Mouse (Mus musculus): ENCODE results near the gene Defb19. TPM values are rescaled to one million over a fixed set of nuclear protein-coding genes. Genes with fewer than 3 reads are reported as not detected.

Defb19 gene
- polyA plus RNA-seq, 1 experiment from 2014 or later, result not detected

DNA sequence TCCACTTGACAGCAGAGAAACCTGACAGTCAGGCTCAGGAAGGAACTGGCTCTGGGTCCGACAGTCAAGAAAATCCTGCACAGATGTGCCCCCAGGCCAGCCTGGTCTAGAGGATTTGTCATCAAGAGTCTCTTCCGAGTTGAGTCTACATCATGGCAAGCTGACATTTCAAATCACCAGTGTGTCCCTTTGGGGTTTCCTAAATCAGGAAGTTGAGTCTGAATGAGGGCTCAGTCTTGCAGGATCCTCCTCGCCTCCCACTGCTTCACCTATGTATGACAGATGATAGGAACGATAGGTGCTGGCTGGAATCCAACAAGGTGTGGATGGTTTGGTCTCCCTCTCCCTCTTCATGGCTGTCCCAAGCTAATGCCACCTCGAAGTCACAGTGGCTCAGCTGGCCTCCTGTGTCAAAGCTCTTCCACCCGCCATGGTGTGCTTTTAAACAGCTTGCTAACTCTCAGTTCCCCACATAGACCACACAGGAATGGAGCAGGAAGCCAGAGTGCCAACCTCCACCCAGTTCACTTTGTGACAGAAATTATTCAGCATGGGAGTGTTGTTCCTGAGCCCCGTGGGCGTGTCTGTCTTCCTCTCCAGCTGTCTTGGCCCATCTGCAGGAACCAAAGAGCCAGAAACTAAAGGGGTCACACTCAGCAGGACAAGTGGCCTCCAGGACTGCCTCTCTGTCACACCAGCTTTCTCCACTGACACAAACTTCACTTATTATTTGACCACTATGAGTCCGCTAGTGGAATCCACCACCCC lies 40.4 kb upstream of the Defb19 start:
- Histone ChIP-seq H3K4me1 (ENCODE audit: control insufficient read depth, insufficient read depth, low read length) (no peaks in the 10 kb centered on the region), H3K4me3 (ENCODE audit: low read depth, low read length) (no peak overlapping the region), H3K9me3 (replicated peaks; ENCODE audit: control insufficient read depth, low read length) (no peaks in the 10 kb centered on the region), H3K27ac (ENCODE audit: low read depth, low read length) (no peak overlapping the region), H3K27me3 (replicated peaks; ENCODE audit: control insufficient read depth, insufficient read depth, low read length) (no peaks in the 10 kb centered on the region), H3K4me2 (ENCODE audit: low read length) (no peak overlapping the region), H3K36me3 (ENCODE audit: control insufficient read depth, insufficient read depth, low read length) (no peaks in the 10 kb centered on the region), H3K9ac (ENCODE audit: low read length) (no peak overlapping the region)
- WGBS, result 80% methylated on average over 9 of the region's 9 CpGs
- DNase-seq (ENCODE audit: low spot score) (no peak), ATAC-seq (no peak)

DNA sequence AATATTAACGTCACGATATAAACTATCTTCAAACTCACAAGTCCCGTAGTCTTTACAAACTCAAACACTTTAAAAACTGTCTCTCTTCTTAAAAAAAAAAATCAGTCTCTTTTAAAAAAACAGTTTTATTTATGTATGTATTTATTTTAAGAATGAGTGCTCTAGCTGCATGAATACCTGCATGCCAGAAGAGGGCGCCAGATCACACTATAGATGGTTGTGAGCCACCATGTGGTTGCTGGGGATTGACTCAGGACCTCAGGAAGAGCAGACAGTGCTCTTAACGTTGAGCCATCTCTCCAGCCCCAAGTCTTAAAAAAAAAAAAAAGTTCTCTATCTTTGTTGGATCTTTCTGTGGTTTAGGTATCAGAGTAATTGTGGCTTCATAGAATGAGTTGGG lies 37.3 kb upstream of the Defb19 start:
- H3K9ac ChIP-seq (ENCODE audit: low read length), result no peak overlapping the region
- H3K4me2 ChIP-seq (ENCODE audit: low read length), result no peak overlapping the region
- no peaks in the 10 kb centered on the region for H3K36me3 ChIP-seq (ENCODE audit: control insufficient read depth, insufficient read depth, low read length)
- ATAC-seq (no peak), DNase-seq (ENCODE audit: low spot score) (no peak)
- no peak overlapping the region for H3K27ac ChIP-seq (ENCODE audit: low read depth, low read length)
- H3K27me3 ChIP-seq (replicated peaks; ENCODE audit: control insufficient read depth, insufficient read depth, low read length), result no peaks in the 10 kb centered on the region
- WGBS, result 55% methylated on average over 5 of the region's 5 CpGs
- no peaks in the 10 kb centered on the region for H3K9me3 ChIP-seq (replicated peaks; ENCODE audit: control insufficient read depth, low read length)
- H3K4me1 ChIP-seq (ENCODE audit: control insufficient read depth, insufficient read depth, low read length), result no peaks in the 10 kb centered on the region
- H3K4me3 ChIP-seq (ENCODE audit: low read depth, low read length), result no peak overlapping the region

DNA sequence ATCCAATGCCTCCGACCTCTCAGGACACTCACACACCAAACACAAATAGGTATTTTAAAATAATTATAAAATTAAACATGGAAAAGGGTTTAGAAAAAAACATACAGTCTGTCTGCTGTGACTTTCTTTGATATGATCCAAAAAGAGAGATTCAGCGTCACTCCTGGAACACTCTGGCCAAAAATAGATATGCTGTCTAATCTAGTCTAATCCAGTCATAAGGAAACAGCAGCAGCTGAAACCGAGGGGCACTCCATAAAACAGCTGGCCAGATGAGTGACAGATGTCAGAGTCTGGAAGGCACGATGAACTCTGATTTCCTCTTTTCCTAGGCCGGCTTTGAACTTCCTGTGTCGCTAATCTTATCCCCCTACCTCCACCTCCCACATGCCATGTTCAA lies 36.4 kb upstream of the Defb19 start:
- Histone ChIP-seq H3K27me3 (replicated peaks; ENCODE audit: control insufficient read depth, insufficient read depth, low read length) (no peaks in the 10 kb centered on the region), H3K9ac (ENCODE audit: low read length) (no peak overlapping the region), H3K36me3 (ENCODE audit: control insufficient read depth, insufficient read depth, low read length) (no peaks in the 10 kb centered on the region), H3K4me2 (ENCODE audit: low read length) (no peak overlapping the region), H3K27ac (ENCODE audit: low read depth, low read length) (no peak overlapping the region), H3K4me1 (ENCODE audit: control insufficient read depth, insufficient read depth, low read length) (no peaks in the 10 kb centered on the region), H3K9me3 (replicated peaks; ENCODE audit: control insufficient read depth, low read length) (no peaks in the 10 kb centered on the region), H3K4me3 (ENCODE audit: low read depth, low read length) (no peak overlapping the region)
- no peak for ATAC-seq
- no peak for DNase-seq (ENCODE audit: low spot score)
- 88% methylated on average over 6 of the region's 6 CpGs for WGBS

DNA sequence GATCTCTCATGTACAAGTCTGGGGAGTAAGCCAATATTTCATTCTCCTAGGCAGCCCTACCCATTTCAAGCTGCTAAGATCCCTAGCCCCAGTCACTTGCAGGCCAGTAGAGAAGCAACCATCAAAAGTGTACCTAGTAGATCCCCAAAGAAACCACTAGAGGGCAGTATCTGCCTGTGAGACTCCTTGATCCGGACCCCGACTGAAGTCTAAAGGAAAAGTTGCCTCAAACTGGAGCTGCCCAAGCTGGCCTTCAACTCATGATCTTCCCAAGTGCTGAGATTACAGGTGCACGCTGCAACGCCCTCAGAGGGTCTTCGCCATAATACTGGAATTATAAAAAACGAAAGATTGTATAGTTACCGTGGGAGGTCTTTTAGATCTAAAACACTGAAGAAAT lies 35.5 kb upstream of the Defb19 start:
- no peak overlapping the region for H3K27ac ChIP-seq (ENCODE audit: low read depth, low read length)
- H3K4me2 ChIP-seq (ENCODE audit: low read length), result no peak overlapping the region
- no peaks in the 10 kb centered on the region for H3K27me3 ChIP-seq (replicated peaks; ENCODE audit: control insufficient read depth, insufficient read depth, low read length)
- no peak overlapping the region for H3K9ac ChIP-seq (ENCODE audit: low read length)
- H3K9me3 ChIP-seq (replicated peaks; ENCODE audit: control insufficient read depth, low read length), result no peaks in the 10 kb centered on the region
- H3K4me1 ChIP-seq (ENCODE audit: control insufficient read depth, insufficient read depth, low read length), result no peaks in the 10 kb centered on the region
- no peaks in the 10 kb centered on the region for H3K36me3 ChIP-seq (ENCODE audit: control insufficient read depth, insufficient read depth, low read length)
- DNase-seq (ENCODE audit: low spot score) (peak; percentile 89), ATAC-seq (peak; percentile 67)
- no peak overlapping the region for H3K4me3 ChIP-seq (ENCODE audit: low read depth, low read length)
- WGBS, result 11% methylated on average over 7 of the region's 7 CpGs

DNA sequence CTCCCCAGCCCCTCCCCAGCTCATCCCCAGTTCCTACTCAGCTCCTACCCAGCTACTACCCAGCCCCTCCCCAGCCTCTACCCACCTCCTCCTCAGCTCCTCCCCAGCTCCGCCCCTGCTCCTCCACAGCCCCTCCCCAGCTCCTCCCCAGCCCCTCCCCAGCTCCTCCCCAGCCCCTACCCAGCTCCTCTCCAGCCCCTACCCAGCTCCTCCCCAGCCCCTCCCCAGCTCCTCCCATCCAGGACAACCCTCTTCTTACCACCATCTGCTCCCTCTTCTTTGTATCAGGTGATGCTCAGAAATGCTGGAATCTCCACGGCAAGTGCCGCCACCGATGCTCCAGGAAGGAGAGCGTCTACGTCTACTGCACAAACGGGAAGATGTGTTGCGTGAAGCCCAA lies 32.1 kb upstream of the Defb19 start:
- Histone ChIP-seq H3K9me3 (replicated peaks; ENCODE audit: control insufficient read depth, low read length) (no peaks in the 10 kb centered on the region), H3K9ac (ENCODE audit: low read length) (no peak overlapping the region), H3K4me2 (ENCODE audit: low read length) (no peak overlapping the region), H3K36me3 (ENCODE audit: control insufficient read depth, insufficient read depth, low read length) (no peaks in the 10 kb centered on the region), H3K4me3 (ENCODE audit: low read depth, low read length) (no peak overlapping the region), H3K27me3 (replicated peaks; ENCODE audit: control insufficient read depth, insufficient read depth, low read length) (no peaks in the 10 kb centered on the region), H3K27ac (ENCODE audit: low read depth, low read length) (no peak overlapping the region), H3K4me1 (ENCODE audit: control insufficient read depth, insufficient read depth, low read length) (no peaks in the 10 kb centered on the region)
- peak; percentile 54 for ATAC-seq
- peak; percentile 22 for DNase-seq (ENCODE audit: low spot score)
- 33% methylated on average over 8 of the region's 8 CpGs for WGBS

DNA sequence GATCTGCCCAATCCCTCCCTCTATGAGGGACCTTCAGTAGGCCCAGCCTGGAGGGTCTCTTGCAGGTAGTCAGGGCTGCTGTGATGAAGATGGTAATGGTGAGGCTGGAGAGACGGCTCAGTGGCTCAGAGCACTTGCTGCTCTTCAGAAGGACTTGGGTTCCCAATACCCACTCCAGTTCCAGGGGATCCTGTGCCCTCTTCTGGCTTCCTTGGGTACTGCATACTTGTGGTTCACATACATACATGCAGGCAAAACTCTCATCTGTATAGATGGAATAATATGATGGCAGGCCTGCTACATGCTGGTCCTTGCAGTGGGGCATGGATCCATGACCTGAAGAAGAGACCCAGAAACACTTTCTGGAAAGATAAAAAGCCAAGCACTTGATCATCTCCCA lies 28.6 kb upstream of the Defb19 start:
- no peaks in the 10 kb centered on the region for H3K36me3 ChIP-seq (ENCODE audit: control insufficient read depth, insufficient read depth, low read length)
- DNase-seq (ENCODE audit: low spot score) (no peak), ATAC-seq (no peak)
- no peak overlapping the region for H3K27ac ChIP-seq (ENCODE audit: low read depth, low read length)
- no peaks in the 10 kb centered on the region for H3K9me3 ChIP-seq (replicated peaks; ENCODE audit: control insufficient read depth, low read length)
- no peak overlapping the region for H3K4me2 ChIP-seq (ENCODE audit: low read length)
- no peaks in the 10 kb centered on the region for H3K4me1 ChIP-seq (ENCODE audit: control insufficient read depth, insufficient read depth, low read length)
- 89% methylated on average over 1 of the region's 1 CpGs for WGBS
- H3K4me3 ChIP-seq (ENCODE audit: low read depth, low read length), result no peak overlapping the region
- no peak overlapping the region for H3K9ac ChIP-seq (ENCODE audit: low read length)
- no peaks in the 10 kb centered on the region for H3K27me3 ChIP-seq (replicated peaks; ENCODE audit: control insufficient read depth, insufficient read depth, low read length)

DNA sequence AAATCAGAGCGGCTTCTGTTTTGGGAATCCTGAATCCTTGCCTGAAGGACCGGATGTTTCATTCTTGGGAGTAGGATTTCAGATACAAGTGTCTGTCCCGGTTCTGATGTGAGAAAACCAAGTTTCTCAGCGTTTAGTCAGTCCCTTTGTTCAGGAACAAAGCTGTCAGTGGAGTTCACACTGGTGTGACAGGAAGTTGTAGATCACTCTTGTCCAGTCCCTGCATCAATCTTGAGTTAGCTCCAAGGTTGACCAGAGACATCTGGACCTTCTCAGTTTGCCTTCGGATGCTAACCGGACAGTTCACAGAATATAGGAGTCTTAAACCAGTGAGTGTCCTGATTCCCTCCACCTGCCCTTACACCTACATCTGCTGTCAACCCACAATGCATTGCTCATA lies 27.6 kb upstream of the Defb19 start:
- no peak overlapping the region for H3K4me2 ChIP-seq (ENCODE audit: low read length)
- H3K4me3 ChIP-seq (ENCODE audit: low read depth, low read length), result no peak overlapping the region
- no peak overlapping the region for H3K9ac ChIP-seq (ENCODE audit: low read length)
- 86% methylated on average over 6 of the region's 6 CpGs for WGBS
- H3K27me3 ChIP-seq (replicated peaks; ENCODE audit: control insufficient read depth, insufficient read depth, low read length), result no peaks in the 10 kb centered on the region
- no peaks in the 10 kb centered on the region for H3K9me3 ChIP-seq (replicated peaks; ENCODE audit: control insufficient read depth, low read length)
- H3K27ac ChIP-seq (ENCODE audit: low read depth, low read length), result no peak overlapping the region
- no peak for DNase-seq (ENCODE audit: low spot score)
- ATAC-seq, result no peak
- no peaks in the 10 kb centered on the region for H3K4me1 ChIP-seq (ENCODE audit: control insufficient read depth, insufficient read depth, low read length)
- no peaks in the 10 kb centered on the region for H3K36me3 ChIP-seq (ENCODE audit: control insufficient read depth, insufficient read depth, low read length)

DNA sequence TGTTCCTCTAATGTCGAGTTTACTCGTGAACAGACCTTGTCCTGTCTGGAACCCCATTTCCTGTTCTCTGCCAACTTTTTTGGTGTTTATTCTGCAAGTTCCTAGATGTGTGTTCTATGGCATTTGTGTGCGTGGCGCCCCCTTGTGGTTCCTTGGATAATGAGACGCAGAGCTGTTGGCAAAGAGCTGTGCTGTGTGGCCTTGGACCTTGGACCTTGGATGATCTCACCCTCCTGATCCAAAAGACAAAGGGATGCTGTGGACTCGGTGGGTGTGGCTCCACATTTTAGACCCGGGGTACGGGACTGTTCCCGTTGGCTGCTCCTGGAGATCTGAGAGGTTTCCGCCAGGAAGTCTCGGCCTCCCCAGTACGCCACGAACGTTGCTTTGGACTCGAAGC lies 23.9 kb upstream of the Defb19 start, which contains the start of gene Defb36:
TSS of gene Defb36 (plus strand) at position 271 of the 400 bp plus-strand sequence.
- Histone ChIP-seq H3K4me1 (ENCODE audit: control insufficient read depth, insufficient read depth, low read length) (no peaks in the 10 kb centered on the region), H3K4me3 (ENCODE audit: low read depth, low read length) (no peak within 1 kb of the TSS), H3K36me3 (ENCODE audit: control insufficient read depth, insufficient read depth, low read length) (no peaks in the 10 kb centered on the region), H3K27ac (ENCODE audit: low read depth, low read length) (no peak within 1 kb of the TSS), H3K9ac (ENCODE audit: low read length) (no peak within 1 kb of the TSS), H3K27me3 (replicated peaks; ENCODE audit: control insufficient read depth, insufficient read depth, low read length) (no peaks in the 10 kb centered on the region), H3K4me2 (ENCODE audit: low read length) (no peak within 1 kb of the TSS), H3K9me3 (replicated peaks; ENCODE audit: control insufficient read depth, low read length) (no peaks in the 10 kb centered on the region)
- DNase-seq (ENCODE audit: low spot score), result no peak
- no peak for ATAC-seq
- 86% methylated on average over 15 of the region's 15 CpGs for WGBS

DNA sequence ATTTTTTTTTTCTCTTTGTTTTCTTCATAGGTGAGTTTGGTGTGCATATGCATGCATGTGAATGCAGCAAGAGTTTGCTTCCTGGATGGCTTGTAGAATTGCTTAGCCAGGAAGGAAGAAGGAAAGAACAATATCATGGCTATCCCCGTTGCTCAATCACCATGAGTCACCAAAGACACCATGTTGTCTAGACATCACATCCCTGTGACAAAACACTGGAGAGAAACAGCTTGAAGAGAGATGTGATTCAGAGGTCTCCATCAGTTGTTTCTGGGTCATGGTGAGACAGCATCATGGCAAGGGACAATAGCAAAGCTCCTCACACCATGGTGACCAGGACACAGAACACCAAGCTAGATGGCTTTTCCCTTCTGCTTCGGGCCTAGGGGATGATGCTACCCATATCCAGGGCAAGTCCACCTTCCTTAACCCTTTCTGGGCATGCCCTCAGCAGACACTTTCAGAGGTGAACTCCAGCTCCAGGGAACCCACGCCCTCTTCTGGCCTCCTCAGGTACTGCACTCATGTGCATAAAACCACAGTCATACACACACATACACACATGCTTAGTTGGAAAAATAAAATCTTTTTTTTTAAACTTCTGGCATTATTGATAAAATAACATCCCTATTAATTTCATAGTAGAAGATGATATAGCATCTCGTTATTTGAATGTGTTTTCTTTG lies 21.3 kb upstream of the Defb19 start:
- Histone ChIP-seq H3K4me3 (ENCODE audit: low read depth, low read length) (no peak overlapping the region), H3K4me1 (ENCODE audit: control insufficient read depth, insufficient read depth, low read length) (no peaks in the 10 kb centered on the region), H3K4me2 (ENCODE audit: low read length) (no peak overlapping the region), H3K36me3 (ENCODE audit: control insufficient read depth, insufficient read depth, low read length) (no peaks in the 10 kb centered on the region), H3K27me3 (replicated peaks; ENCODE audit: control insufficient read depth, insufficient read depth, low read length) (no peaks in the 10 kb centered on the region), H3K9me3 (replicated peaks; ENCODE audit: control insufficient read depth, low read length) (no peaks in the 10 kb centered on the region), H3K27ac (ENCODE audit: low read depth, low read length) (no peak overlapping the region), H3K9ac (ENCODE audit: low read length) (no peak overlapping the region)
- DNase-seq (ENCODE audit: low spot score) (no peak), ATAC-seq (no peak)
- 74% methylated on average over 4 of the region's 4 CpGs for WGBS
